Mouse (Mus musculus): ENCODE results near the gene Btf3.

DNA sequence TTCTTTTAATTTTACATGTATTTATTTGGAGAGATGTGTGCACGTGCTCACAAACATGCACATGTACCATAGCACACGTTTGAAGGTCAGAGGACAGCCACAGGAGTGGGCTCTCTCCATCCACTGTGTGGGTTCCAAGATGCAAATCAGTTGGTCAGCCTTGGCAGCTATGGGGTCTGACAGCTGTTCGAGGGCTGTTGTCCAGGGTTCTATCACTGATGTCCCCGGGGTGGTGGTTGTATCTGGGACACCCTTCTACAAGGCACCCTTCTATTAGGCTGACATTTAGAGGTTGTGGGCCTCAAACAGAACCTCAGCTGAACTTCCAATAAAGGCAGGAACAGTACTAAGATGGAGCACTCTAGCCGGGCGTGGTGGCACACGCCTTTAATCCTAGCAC, 40.6 kb downstream of the Btf3 start:
- TF ChIP-seq CTCF (conservative IDR thresholded peaks at IDR 0.05; ENCODE audit: low read length) (no peak), NANOG (IDR thresholded peaks at IDR 0.05; ENCODE audit: borderline replicate concordance, low read length) (no peak)

Data from E14TG2a.4 (cell line).